Mouse (Mus musculus): ENCODE measurements around the gene H2-M9.

H2-M9 gene

DNA sequence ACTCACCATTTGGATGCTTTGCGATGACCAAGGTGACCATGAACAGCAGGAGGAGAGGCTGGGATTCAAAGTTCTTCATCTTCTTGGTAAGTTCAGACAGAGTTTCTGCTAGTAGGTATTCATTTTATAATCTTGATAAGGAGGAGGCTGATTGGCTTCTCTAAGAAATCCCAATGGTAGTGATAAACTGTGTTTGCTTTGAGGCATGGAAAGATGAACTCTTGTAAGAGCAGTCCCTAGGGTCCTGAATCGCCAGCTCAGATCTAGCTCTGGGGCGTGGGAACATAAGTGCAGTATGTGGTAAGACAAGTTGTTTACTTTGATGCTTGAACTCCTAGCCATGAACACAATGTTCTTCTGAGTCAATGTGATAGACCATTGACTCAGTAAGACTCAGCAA lies at the start of gene H2-M9:
TSS of gene H2-M9 (minus strand) at position 101 of the 400 bp plus-strand sequence.
- no peak for DNase-seq

DNA sequence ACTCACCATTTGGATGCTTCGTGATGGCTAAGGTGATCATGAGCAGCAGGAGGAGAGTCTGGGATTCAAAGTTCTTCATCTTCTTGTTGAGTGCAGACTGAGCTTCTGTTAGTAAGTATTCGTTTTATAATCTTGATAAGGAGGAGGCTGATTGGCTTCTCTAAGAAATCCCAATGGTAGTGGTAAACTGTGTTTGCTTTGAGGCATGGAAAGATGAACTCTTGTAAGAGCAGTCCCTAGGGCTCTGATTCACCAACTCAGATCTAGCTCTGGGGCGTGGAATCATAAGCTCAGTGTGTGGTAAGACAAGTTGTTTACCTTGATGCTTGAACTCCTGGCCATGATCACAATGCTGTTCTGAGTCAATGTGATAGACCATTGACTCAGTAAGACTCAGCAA lies 29.7 kb upstream of the H2-M9 start, which contains the start of gene H2-M1:
TSS of gene H2-M1 (minus strand) at position 101 of the 400 bp plus-strand sequence.
- no peak for DNase-seq

Data from heart, adult 11 months (tissue).